Mouse (Mus musculus) thymus, adult 2 months (tissue): ENCODE measurements at regions not wholly inside any gene's neighbourhood (a gene's known extent, or its start where the extent isn't known, plus 50 kb on each side); places are given as distances from the start of the nearest gene placed in this dataset.

Experiments
- DNase-seq: peaks from one replicate; pipeline ENCODE4 v3.0.0; 2021
- H3K27ac ChIP-seq: fragments of 200-500 bp; 2 replicates; pipeline ENCODE4 v1.5.1; 2012; ENCODE audit warnings: low read length, control low read depth; ENCODE audit not compliant: control insufficient read depth, insufficient read depth
- H3K27me3 ChIP-seq: fragments of 200-500 bp; 2 replicates; pipeline ENCODE4 v1.6.1; 2012; ENCODE audit warnings: mild to moderate bottlenecking, low read length, moderate library complexity, mixed read lengths; ENCODE audit not compliant: control insufficient read depth, insufficient read depth
- H3K36me3 ChIP-seq: fragments of 200-500 bp; 2 replicates; pipeline ENCODE4 v1.6.1; 2012; ENCODE audit warnings: mild to moderate bottlenecking, low read length, moderate library complexity; ENCODE audit not compliant: control insufficient read depth, insufficient read depth
- H3K4me1 ChIP-seq: fragments of 200-500 bp; replicated peaks from 2 replicates; pipeline ENCODE4 v1.6.1; 2012; ENCODE audit warnings: low read length; ENCODE audit not compliant: control insufficient read depth, insufficient read depth
- H3K4me3 ChIP-seq: fragments of 200-500 bp; 2 replicates; pipeline ENCODE4 v1.5.1; 2012; ENCODE audit warnings: mild to moderate bottlenecking, low read length, control low read depth, moderate library complexity; ENCODE audit not compliant: control insufficient read depth, insufficient read depth
- CTCF ChIP-seq: fragments of 200-500 bp; IDR thresholded peaks from 2 replicates; pipeline ENCODE4 v1.5.1; 2012; ENCODE audit warnings: mild to moderate bottlenecking, control low read depth, low read length, moderate library complexity, borderline replicate concordance; ENCODE audit not compliant: control insufficient read depth, poor library complexity, insufficient read depth; ENCODE audit errors: extremely low read depth
- POLR2A ChIP-seq: fragments of 200-500 bp; IDR thresholded peaks from 2 replicates; pipeline ENCODE4 v1.6.1; 2012; ENCODE audit warnings: mild to moderate bottlenecking, low read length, control low read depth, moderate library complexity; ENCODE audit not compliant: control insufficient read depth, poor library complexity, insufficient read depth; ENCODE audit errors: extremely low read depth
- WGBS: fragments of 180-500 bp; shearing (Covaris S2); methylation state at CpG from one replicate; pipeline ENCODE4 v1.1.7; 2018; 5-methylcytosine and 5-hydroxymethylcytosine counted together

- no peaks in the 10 kb centered on the region for H3K36me3 ChIP-seq
- H3K4me3 ChIP-seq: no peak overlapping the region
- H3K27ac ChIP-seq: no peak overlapping the region
- DNase-seq: no peak
- H3K4me1 ChIP-seq: no peaks in the 10 kb centered on the region
- WGBS: 93% methylated on average over 2 of the region's 2 CpGs
- H3K27me3 ChIP-seq: no peaks in the 10 kb centered on the region
- TF ChIP-seq CTCF (no peak), POLR2A (no peak)
These were observed 179.0 kb downstream of the Zfp619 start for GRCm38 (mm10) chr7:39696589-39696988.

GRCm38 (mm10) chr7:39701506-39701905, 183.9 kb downstream of the Zfp619 start:
- TF ChIP-seq POLR2A (no peak), CTCF (no peak)
- no peaks in the 10 kb centered on the region for H3K36me3 ChIP-seq
- no peak overlapping the region for H3K4me3 ChIP-seq
- no peaks in the 10 kb centered on the region for H3K4me1 ChIP-seq
- DNase-seq: no peak
- no peak overlapping the region for H3K27ac ChIP-seq
- 87% methylated on average over 2 of the region's 2 CpGs for WGBS
- H3K27me3 ChIP-seq: no peaks in the 10 kb centered on the region

GRCm38 (mm10) chr7:39705118-39706095, 187.8 kb downstream of the Zfp619 start:
- no peak for TF ChIP-seq CTCF
- no peak for TF ChIP-seq POLR2A
- no peak overlapping the region for H3K4me3 ChIP-seq
- H3K27ac ChIP-seq: no peak overlapping the region
- H3K27me3 ChIP-seq: no peaks in the 10 kb centered on the region
- DNase-seq: no peak
- no peaks in the 10 kb centered on the region for H3K4me1 ChIP-seq
- 57% methylated on average over 5 of the region's 5 CpGs for WGBS
- no peaks in the 10 kb centered on the region for H3K36me3 ChIP-seq

- H3K4me1 ChIP-seq: no peaks in the 10 kb centered on the region
- no peaks in the 10 kb centered on the region for H3K36me3 ChIP-seq
- H3K4me3 ChIP-seq: no peak overlapping the region
- DNase-seq: no peak
- 84% methylated on average over 2 of the region's 2 CpGs for WGBS
- H3K27ac ChIP-seq: no peak overlapping the region
- no peak for TF ChIP-seq CTCF
- no peak for TF ChIP-seq POLR2A
- H3K27me3 ChIP-seq: no peaks in the 10 kb centered on the region
These were observed 189.0 kb downstream of the Zfp619 start for GRCm38 (mm10) chr7:39706606-39707005.

- no peak for TF ChIP-seq POLR2A
- TF ChIP-seq CTCF: no peak
- Histone ChIP-seq H3K27ac (no peak overlapping the region), H3K36me3 (no peaks in the 10 kb centered on the region), H3K4me1 (no peaks in the 10 kb centered on the region), H3K4me3 (no peak overlapping the region), H3K27me3 (no peaks in the 10 kb centered on the region)
- WGBS: 43% methylated on average over 11 of the region's 11 CpGs
- DNase-seq: no peak
These were observed 199.0 kb downstream of the Zfp619 start for GRCm38 (mm10) chr7:39716340-39717150.

- Histone ChIP-seq H3K27me3 (no peaks in the 10 kb centered on the region), H3K36me3 (no peaks in the 10 kb centered on the region), H3K4me1 (no peaks in the 10 kb centered on the region), H3K27ac (no peak overlapping the region), H3K4me3 (no peak overlapping the region)
- WGBS: 91% methylated on average over 12 of the region's 12 CpGs
- no peak for DNase-seq
- no peak for TF ChIP-seq CTCF
- TF ChIP-seq POLR2A: no peak
These were observed 210.5 kb downstream of the Zfp619 start for GRCm38 (mm10) chr7:39727935-39728557.
